Mouse (Mus musculus) lung, postnatal 14 days (tissue): ENCODE data around the gene Rasgrp3.
A peak's percentile ranks its signal among the peaks of the same experiment; 100 is the strongest.

Experiments used
- DNase-seq: peaks from one replicate; pipeline ENCODE4 v3.0.0; 2021

The Rasgrp3 gene

DNA sequence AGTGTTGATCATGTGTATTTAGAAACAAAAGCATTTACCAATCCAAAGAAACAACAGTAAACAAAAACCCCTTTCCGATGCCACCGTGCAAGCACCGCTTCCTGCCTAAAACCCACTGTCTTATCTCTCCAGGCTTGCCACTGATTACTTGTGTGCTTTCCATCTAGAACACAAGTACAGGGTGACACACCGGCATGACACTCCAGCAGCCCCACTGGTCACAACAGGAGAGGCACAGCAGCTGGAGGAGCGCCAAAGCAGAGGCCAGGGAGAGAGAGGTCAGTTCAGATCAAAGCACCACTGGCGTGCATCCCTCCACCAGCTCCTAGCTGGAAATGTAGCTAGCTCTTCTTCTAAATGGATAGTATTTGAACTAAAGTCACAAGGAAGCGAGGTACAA, 108.6 kb downstream of the Rasgrp3 start:
- no peak for DNase-seq

DNA sequence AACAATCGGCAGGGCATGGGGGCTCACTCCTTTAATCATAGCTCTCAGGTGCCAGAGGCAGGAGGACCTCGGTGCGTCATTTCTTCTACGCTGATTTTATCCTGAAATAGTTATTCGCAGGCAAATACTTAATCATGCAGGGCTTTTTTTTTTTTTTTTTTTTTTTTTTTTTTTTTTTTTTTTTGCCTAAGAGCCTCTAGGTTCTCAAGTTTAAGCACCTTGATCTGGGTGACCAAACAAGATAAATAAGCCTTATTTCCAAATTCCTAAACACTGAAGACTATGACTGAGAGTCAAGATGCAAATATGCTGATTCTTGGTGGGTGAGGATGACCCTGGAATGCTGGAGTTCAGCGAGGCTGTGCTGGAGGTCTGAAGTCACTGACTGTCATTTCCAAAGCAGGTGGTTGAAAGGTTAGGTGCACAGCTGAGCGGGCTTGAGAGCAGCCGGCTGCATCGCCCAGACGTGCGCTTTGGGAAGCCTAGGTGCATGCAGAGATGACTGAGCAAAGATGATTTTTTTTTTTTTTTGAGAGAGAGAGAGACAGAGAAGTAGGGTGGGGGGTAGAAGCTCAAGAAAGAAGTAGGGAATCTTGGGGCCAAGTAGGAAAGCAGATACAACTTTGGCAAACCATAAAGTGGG, 115.2 kb downstream of the Rasgrp3 start:
- DNase-seq = no peak

DNA sequence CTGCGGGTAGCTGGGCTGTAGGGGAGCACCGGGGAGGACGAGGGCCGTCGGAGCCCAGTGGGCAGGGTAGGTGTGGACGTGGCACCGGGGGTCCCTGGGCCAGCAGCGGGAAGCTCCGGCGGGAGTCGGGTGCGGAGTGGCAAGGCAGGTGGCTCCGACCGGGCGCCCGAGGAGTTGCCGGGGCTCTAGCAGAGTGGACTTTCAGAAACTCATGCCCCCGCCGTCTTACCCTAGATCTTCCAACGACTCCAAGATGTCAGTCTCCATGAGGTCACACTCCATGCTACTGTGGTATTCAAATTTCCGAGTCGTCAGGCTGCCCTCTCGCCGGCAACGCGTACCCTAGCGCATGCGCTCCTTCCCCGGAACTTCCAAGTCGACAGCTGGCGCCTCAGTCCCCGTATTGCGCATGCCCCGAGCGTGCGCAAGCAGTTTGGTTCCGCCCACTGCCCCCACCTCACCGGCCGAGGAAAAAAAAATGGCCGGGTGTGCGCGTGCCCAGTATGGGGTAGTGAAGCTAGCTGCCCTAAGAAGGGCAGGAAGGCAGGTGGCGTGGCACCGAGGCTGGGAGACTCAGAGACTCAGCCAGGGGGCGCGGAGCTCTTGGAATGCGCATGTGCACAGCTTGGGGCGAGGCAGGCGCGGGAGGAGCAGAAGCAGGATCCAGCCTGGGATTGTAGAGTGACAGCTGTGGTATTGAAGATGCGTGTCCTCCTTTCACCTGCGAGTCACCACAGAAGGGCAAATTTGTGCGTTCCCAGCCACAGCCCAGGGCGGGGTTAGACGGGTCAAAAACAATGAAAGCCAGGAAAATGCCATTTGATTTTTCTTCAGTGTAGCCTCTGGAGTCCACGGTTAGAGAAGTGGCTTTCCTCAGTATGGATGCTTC, 116.1 kb downstream of the Rasgrp3 start, which contains the start of gene Fam98a:
Gene Fam98a, minus strand, starts transcription at position 435 of the 889 bp plus-strand sequence.
- DNase-seq = peak; percentile 98

DNA sequence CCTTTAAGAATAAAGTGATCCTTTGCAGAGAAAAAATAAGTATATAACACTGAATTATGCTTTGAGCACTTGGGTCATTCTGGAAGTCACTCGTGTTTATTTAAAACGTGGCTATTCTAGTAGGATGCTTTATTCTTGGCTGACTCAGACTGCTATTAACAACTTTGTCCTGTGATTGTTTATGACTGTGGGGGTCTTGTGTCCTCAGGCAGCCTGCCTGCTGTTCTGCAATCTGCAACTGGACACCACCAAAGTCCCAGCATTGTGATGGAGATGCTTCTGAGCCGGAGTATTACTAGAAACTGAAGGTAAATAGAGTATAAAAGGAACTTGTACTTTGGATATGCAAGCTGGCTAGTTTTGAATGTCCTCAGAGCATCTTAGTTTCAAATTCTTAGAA, 121.3 kb downstream of the Rasgrp3 start:
- DNase-seq = no peak

DNA sequence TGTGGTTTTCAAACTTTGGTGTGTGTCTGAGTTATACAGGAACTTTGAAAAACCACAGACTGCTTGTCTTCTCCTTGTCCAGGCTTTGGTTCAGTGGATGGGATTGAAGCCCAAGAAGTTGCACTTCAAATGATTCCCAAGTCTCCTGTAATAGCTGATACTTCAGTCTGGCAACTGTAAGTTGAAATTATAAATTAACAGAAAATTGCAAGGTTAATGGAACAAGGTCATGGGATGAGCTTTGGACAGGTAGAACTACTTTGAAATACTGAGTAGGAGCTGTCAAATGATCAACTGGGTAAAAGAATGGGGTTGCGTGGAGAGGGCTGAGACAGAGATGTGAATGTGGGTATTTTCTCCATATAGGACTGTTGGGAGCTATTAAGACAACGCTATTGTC, 122.3 kb downstream of the Rasgrp3 start:
- DNase-seq = no peak

DNA sequence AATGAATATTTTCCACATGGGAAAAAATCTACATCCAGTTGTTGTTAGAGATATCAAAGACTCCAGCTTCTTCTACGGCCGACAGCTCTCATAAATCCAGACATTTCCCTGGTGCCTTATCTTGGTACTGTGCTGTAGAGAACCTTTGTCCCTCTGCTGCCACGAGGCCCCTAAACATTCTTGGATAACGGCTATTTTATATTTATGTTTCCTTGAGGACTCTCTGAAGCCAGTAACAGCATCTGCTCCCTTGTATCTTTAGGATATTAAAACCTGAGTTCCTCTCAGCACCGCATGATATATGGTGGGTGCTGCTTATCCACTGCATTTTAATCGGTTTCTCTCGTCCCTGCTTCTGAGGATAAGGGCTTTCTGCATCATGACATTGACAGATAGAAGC, 139.9 kb downstream of the Rasgrp3 start:
- DNase-seq = no peak
